Mouse (Mus musculus) embryonic facial prominence, embryonic 12.5 days (tissue): ENCODE results near the gene Etd. TPM values are rescaled to one million over a fixed set of nuclear protein-coding genes. Genes with fewer than 3 reads are reported as not detected.
"Not testable (repeated sequence)": the region's sequence is repeated elsewhere in the genome, so short reads cannot be mapped to it uniquely, and the experiment has no call there.

Experiments used
- ATAC-seq: fragments of 200-750 bp; cut with Nextera tagmentation; 2 replicates; pipeline ENCODE4 v1.8.0; 2017; ENCODE audit not compliant: insufficient number of reproducible peaks, insufficient read depth, low FRiP score, low TSS enrichment
- H3K27ac ChIP-seq: fragments of 300-500 bp; sonication (generic); 2 replicates; pipeline ENCODE4 v1.5.1; 2016; ENCODE audit warnings: mild to moderate bottlenecking
- H3K27me3 ChIP-seq: fragments of 300-500 bp; sonication (generic); 2 replicates; pipeline ENCODE4 v1.6.1; 2016; ENCODE audit warnings: mild to moderate bottlenecking, moderate library complexity
- H3K36me3 ChIP-seq: fragments of 300-500 bp; sonication (generic); 2 replicates; pipeline ENCODE4 v1.6.1; 2016; ENCODE audit warnings: mild to moderate bottlenecking
- H3K4me1 ChIP-seq: fragments of 300-500 bp; sonication (generic); 2 replicates; pipeline ENCODE4 v1.6.1; 2016
- H3K4me2 ChIP-seq: fragments of 300-500 bp; sonication (generic); replicated peaks from 2 replicates; pipeline ENCODE4 v1.6.1; 2016; ENCODE audit warnings: mild to moderate bottlenecking, moderate library complexity
- H3K4me3 ChIP-seq: fragments of 300-500 bp; sonication (generic); 2 replicates; pipeline ENCODE4 v1.5.1; 2016; ENCODE audit warnings: mild to moderate bottlenecking
- H3K9ac ChIP-seq: fragments of 300-500 bp; sonication (generic); 2 replicates; pipeline ENCODE4 v1.6.1; 2016; ENCODE audit warnings: mild to moderate bottlenecking, moderate library complexity
- H3K9me3 ChIP-seq: fragments of 300-500 bp; sonication (generic); 2 replicates; pipeline ENCODE4 v1.6.1; 2016; ENCODE audit warnings: mild to moderate bottlenecking, moderate library complexity
- WGBS: fragments of 180-500 bp; shearing (Covaris S2); methylation state at CpG from one replicate; pipeline ENCODE4 v1.1.7; 2016; 5-methylcytosine and 5-hydroxymethylcytosine counted together
- polyA plus RNA-seq: library from polyadenylated mRNA; unstranded; fragments of >200 nt; fragmentation: Nextera tagmentation; extraction: Ambion mirVana; gene quantifications from 2 replicates; pipeline ENCODE4 v1.2.1, GENCODE M21; 2016

The Etd gene
- not detected in 2 replicates for polyA plus RNA-seq

DNA sequence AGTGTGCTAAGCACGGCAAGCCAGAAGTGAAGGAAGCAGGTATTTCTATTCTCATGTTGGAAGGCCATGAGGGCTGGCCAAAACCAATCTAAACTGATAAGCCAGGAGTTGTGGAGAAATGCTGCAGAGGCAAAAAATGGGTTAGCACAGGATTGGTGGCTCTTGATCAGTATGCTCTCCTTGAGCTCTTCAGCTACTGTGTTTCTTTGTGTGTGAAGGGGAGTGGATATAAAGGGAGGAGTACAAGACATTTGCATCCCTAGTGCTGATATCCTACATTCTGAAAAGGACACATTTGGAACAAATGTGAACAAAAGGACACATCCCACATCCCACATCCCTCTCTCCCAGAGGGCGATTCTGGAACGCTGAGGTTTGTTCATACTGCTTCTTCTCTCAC is at the start of gene Etd:
Gene Etd, plus strand, starts transcription at position 301 of the 400 bp plus-strand sequence.
- no peaks in the 10 kb centered on the region for H3K4me1 ChIP-seq
- ATAC-seq, result no peak
- H3K4me2 ChIP-seq, result no peak within 1 kb of the TSS
- H3K4me3 ChIP-seq, result no peak within 1 kb of the TSS
- no peaks in the 10 kb centered on the region for H3K9me3 ChIP-seq
- no peaks in the 10 kb centered on the region for H3K36me3 ChIP-seq
- WGBS, result 90% methylated on average over 3 of the region's 3 CpGs
- no peak within 1 kb of the TSS for H3K9ac ChIP-seq
- H3K27me3 ChIP-seq, result no peaks in the 10 kb centered on the region
- H3K27ac ChIP-seq, result no peak within 1 kb of the TSS

- no peaks in the 10 kb centered on the region for H3K36me3 ChIP-seq
- no peaks in the 10 kb centered on the region for H3K4me1 ChIP-seq
- H3K4me3 ChIP-seq, result no peak overlapping the region
- H3K4me2 ChIP-seq, result no peak overlapping the region
- H3K27ac ChIP-seq, result no peak overlapping the region
- no peaks in the 10 kb centered on the region for H3K9me3 ChIP-seq
- no peak for ATAC-seq
- WGBS, result 66% methylated on average over 3 of the region's 3 CpGs
- H3K9ac ChIP-seq, result no peak overlapping the region
- no peaks in the 10 kb centered on the region for H3K27me3 ChIP-seq
Measured at GRCm38 (mm10) chrX:53386362-53386761, 48.4 kb upstream of the Etd start.

- no peak for ATAC-seq
- WGBS, result 67% methylated on average over 1 of the region's 1 CpGs
- no peaks in the 10 kb centered on the region for H3K9me3 ChIP-seq
Measured at GRCm38 (mm10) chrX:53432888-53433287, 1.8 kb upstream of the Etd start.

DNA sequence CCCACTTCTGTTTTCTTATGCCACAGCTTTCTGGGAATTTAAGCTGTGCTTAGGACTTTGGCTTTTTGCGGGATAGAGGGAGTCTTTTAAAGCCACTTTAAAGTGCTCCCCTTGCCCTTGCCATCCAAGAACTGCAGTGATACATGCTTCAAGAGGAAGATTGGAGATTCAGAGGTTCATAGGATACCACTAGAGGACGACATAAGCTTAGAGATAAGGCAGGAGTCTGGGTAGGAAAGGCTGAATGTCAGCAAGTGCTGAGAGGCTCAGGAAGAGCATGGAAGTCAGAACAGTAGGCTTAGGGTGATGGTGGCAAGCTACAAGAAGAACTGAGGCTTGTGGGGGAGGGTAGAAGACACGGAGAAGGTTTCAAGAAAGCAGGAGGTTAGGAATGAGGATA is 24.9 kb downstream of the Etd start:
- H3K9ac ChIP-seq, result no peak overlapping the region
- no peaks in the 10 kb centered on the region for H3K4me1 ChIP-seq
- H3K9me3 ChIP-seq, result no peaks in the 10 kb centered on the region
- no peak overlapping the region for H3K27ac ChIP-seq
- no peaks in the 10 kb centered on the region for H3K36me3 ChIP-seq
- no peaks in the 10 kb centered on the region for H3K27me3 ChIP-seq
- 42% methylated on average over 3 of the region's 3 CpGs for WGBS
- H3K4me2 ChIP-seq, result no peak overlapping the region
- H3K4me3 ChIP-seq, result no peak overlapping the region
- ATAC-seq, result no peak

More at GRCm38 (mm10) chrX:53432888-53433287, 1.8 kb upstream of the Etd start:
- Histone ChIP-seq H3K27ac (no peak overlapping the region), H3K36me3 (no peaks in the 10 kb centered on the region), H3K9ac (no peak overlapping the region), H3K27me3 (no peaks in the 10 kb centered on the region), H3K4me1 (no peaks in the 10 kb centered on the region), H3K4me3 (no peak overlapping the region), H3K4me2 (no peak overlapping the region)

- not testable (repeated sequence) for H3K4me1 ChIP-seq, H3K36me3 ChIP-seq, H3K4me3 ChIP-seq, H3K4me2 ChIP-seq, H3K9ac ChIP-seq, H3K27me3 ChIP-seq, H3K27ac ChIP-seq, ATAC-seq, H3K9me3 ChIP-seq
Measured at GRCm38 (mm10) chrX:53464194-53464593, 29.5 kb downstream of the Etd start.

Other genes starting within 250 kb of the Etd start
- gene Plac1, start 194.8 kb upstream of the Etd start, polyA plus RNA-seq, result 10.0 and 13.5 TPM in 2 replicates
- gene Fam122b, start 165.1 kb upstream of the Etd start, polyA plus RNA-seq, result 8.0 and 9.3 TPM in 2 replicates
- not detected in 2 replicates for gene Fam122c, start 161.5 kb upstream of the Etd start, polyA plus RNA-seq
- gene Mospd1, start 64.4 kb upstream of the Etd start, polyA plus RNA-seq, result 47.4 and 50.1 TPM in 2 replicates
- gene Rtl8c, start 173.1 kb downstream of the Etd start, polyA plus RNA-seq, result 31.6 and 35.2 TPM in 2 replicates
- gene Gm14597, start 174.1 kb downstream of the Etd start, polyA plus RNA-seq, result not detected in 2 replicates
- 66.0 and 67.4 TPM in 2 replicates for gene Rtl8a, start 208.8 kb downstream of the Etd start, polyA plus RNA-seq
- gene Rtl8b, start 235.5 kb downstream of the Etd start, polyA plus RNA-seq, result 63.4 and 66.2 TPM in 2 replicates